Mouse (Mus musculus): ENCODE results near the gene Gm8298. TPM values are rescaled to one million over a fixed set of nuclear protein-coding genes. Genes with fewer than 3 reads are reported as not detected.
"Not testable (repeated sequence)": the region's sequence is repeated elsewhere in the genome, so short reads cannot be mapped to it uniquely, and the experiment has no call there.

The Gm8298 gene
- not detected in 2 replicates for polyA plus RNA-seq (2014; fragmentation: Nextera tagmentation; extraction: Ambion mirVana)

- H3K36me3 ChIP-seq (ENCODE audit: control insufficient read depth, insufficient read depth, low read length) = no peaks in the 10 kb centered on the region
- no peaks in the 10 kb centered on the region for H3K9me3 ChIP-seq (ENCODE audit: control insufficient read depth, low read length)
- H3K27me3 ChIP-seq (ENCODE audit: control insufficient read depth, insufficient read depth, low read length) = no peaks in the 10 kb centered on the region
- DNase-seq (ENCODE audit: low spot score) (no peak), ATAC-seq (ENCODE audit: low FRiP score) (no peak)
- no peak within 1 kb of the TSS for H3K9ac ChIP-seq (ENCODE audit: low read depth, low read length)
- H3K4me1 ChIP-seq (replicated peaks; ENCODE audit: control insufficient read depth, insufficient read depth, low read length) = no peaks in the 10 kb centered on the region
- no peak within 1 kb of the TSS for H3K27ac ChIP-seq (ENCODE audit: low read depth, low read length)
- H3K4me2 ChIP-seq (replicated peaks; ENCODE audit: low read depth, low read length) = no peak within 1 kb of the TSS
- no peak within 1 kb of the TSS for H3K4me3 ChIP-seq (ENCODE audit: low read depth, low read length)
- 92% methylated on average over 2 of the region's 2 CpGs for WGBS
Observed at GRCm38 (mm10) chr3:59860751-59861150, at the start of gene Gm8298. Gene Gm8298 (plus strand): TSS chr3:59861051.

GRCm38 (mm10) chr3:59813169-59813568 is 47.7 kb upstream of the Gm8298 start:
- Histone ChIP-seq H3K4me1 (replicated peaks; ENCODE audit: control insufficient read depth, insufficient read depth, low read length) (no peaks in the 10 kb centered on the region), H3K27me3 (ENCODE audit: control insufficient read depth, insufficient read depth, low read length) (no peaks in the 10 kb centered on the region), H3K36me3 (ENCODE audit: control insufficient read depth, insufficient read depth, low read length) (no peaks in the 10 kb centered on the region), H3K9me3 (ENCODE audit: control insufficient read depth, low read length) (no peaks in the 10 kb centered on the region), H3K4me3 (ENCODE audit: low read depth, low read length) (no peak overlapping the region), H3K27ac (ENCODE audit: low read depth, low read length) (no peak overlapping the region), H3K9ac (ENCODE audit: low read depth, low read length) (no peak overlapping the region), H3K4me2 (replicated peaks; ENCODE audit: low read depth, low read length) (no peak overlapping the region)
- DNase-seq (ENCODE audit: low spot score) = no peak
- ATAC-seq (ENCODE audit: low FRiP score) = no peak

DNA sequence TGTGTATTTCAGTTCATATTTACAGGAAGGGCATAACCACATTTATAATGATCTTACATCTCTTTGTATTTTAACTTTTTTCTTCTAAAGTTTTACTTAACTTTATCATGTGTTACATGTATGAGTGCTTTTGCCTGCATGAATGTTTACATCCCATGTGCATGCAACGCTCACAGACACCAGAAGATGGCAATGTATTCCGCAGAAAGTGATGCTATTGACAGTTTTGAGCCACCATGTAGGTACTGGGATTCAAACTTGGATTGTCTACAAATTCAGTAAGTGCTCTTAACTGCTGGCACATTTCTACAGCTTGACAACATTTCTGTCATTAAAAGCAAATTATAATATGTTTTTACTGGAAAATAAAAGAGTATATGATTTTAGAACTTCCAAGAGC is 9.9 kb downstream of the Gm8298 start:
- peak; percentile 66 for DNase-seq (ENCODE audit: low spot score)
- Histone ChIP-seq H3K4me3 (ENCODE audit: low read depth, low read length) (no peak overlapping the region), H3K4me1 (replicated peaks; ENCODE audit: control insufficient read depth, insufficient read depth, low read length) (no peaks in the 10 kb centered on the region), H3K27me3 (ENCODE audit: control insufficient read depth, insufficient read depth, low read length) (no peaks in the 10 kb centered on the region), H3K4me2 (replicated peaks; ENCODE audit: low read depth, low read length) (no peak overlapping the region), H3K27ac (ENCODE audit: low read depth, low read length) (no peak overlapping the region), H3K9ac (ENCODE audit: low read depth, low read length) (no peak overlapping the region), H3K36me3 (ENCODE audit: control insufficient read depth, insufficient read depth, low read length) (no peaks in the 10 kb centered on the region), H3K9me3 (ENCODE audit: control insufficient read depth, low read length) (no peaks in the 10 kb centered on the region)
- ATAC-seq (ENCODE audit: low FRiP score) = no peak; the same call in 1 of the 2 replicates
- WGBS = 27% methylated on average over 2 of the region's 2 CpGs

DNA sequence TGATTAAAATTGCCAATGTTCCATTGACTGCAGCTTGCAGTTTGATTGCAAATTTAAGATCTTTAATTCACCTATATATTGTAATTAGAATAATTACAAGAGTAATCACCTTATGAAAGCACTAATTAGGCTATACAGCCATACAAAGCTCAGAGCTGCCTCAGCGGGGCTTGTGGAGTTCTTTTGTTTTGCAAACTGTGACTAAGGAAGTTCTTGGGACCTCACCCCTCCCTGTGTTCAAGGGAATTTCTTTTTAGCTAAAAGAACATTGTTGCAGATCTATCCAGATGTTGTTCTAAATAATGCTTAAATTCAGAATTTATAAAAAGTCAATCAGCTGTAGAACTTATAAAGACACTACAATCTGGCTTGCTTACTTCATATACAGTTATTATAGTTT is 16.8 kb downstream of the Gm8298 start:
- H3K27me3 ChIP-seq (ENCODE audit: control insufficient read depth, insufficient read depth, low read length); H3K4me1 ChIP-seq (replicated peaks; ENCODE audit: control insufficient read depth, insufficient read depth, low read length); H3K9me3 ChIP-seq (ENCODE audit: control insufficient read depth, low read length); H3K4me3 ChIP-seq (ENCODE audit: low read depth, low read length); H3K27ac ChIP-seq (ENCODE audit: low read depth, low read length); H3K4me2 ChIP-seq (replicated peaks; ENCODE audit: low read depth, low read length); H3K36me3 ChIP-seq (ENCODE audit: control insufficient read depth, insufficient read depth, low read length); DNase-seq (ENCODE audit: low spot score); H3K9ac ChIP-seq (ENCODE audit: low read depth, low read length); ATAC-seq (ENCODE audit: low FRiP score): not testable (repeated sequence)
- 34% methylated on average over 1 of the region's 1 CpGs for WGBS

GRCm38 (mm10) chr3:59879801-59880554 is 19.1 kb downstream of the Gm8298 start:
- H3K4me3 ChIP-seq (ENCODE audit: low read depth, low read length); H3K9ac ChIP-seq (ENCODE audit: low read depth, low read length); DNase-seq (ENCODE audit: low spot score); H3K27ac ChIP-seq (ENCODE audit: low read depth, low read length); H3K27me3 ChIP-seq (ENCODE audit: control insufficient read depth, insufficient read depth, low read length); H3K4me2 ChIP-seq (replicated peaks; ENCODE audit: low read depth, low read length); H3K36me3 ChIP-seq (ENCODE audit: control insufficient read depth, insufficient read depth, low read length); H3K9me3 ChIP-seq (ENCODE audit: control insufficient read depth, low read length); ATAC-seq (ENCODE audit: low FRiP score); H3K4me1 ChIP-seq (replicated peaks; ENCODE audit: control insufficient read depth, insufficient read depth, low read length): not testable (repeated sequence)
- WGBS = 77% methylated on average over 7 of the region's 7 CpGs

DNA sequence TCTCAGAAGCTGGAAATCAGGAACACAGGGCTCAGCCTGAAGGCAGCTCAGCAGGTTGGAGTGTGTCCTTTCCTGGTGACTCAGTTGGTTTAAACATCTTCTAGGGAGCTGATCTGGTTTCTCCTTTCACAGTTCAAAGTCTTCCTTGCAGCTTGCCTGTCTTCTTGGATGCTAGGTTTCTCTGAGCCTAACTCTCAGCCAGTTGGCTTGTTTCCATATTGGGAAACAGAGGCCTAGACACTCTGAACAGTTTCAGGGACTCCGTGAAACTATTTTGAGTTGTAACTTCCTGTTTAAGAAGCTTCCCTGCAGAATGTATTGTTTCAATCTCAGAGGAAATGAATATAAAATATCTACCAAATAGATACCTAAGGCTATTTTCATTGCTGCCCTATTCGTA is 32.4 kb downstream of the Gm8298 start:
- Histone ChIP-seq H3K36me3 (ENCODE audit: control insufficient read depth, insufficient read depth, low read length) (no peaks in the 10 kb centered on the region), H3K4me2 (replicated peaks; ENCODE audit: low read depth, low read length) (no peak overlapping the region), H3K9ac (ENCODE audit: low read depth, low read length) (no peak overlapping the region), H3K4me1 (replicated peaks; ENCODE audit: control insufficient read depth, insufficient read depth, low read length) (no peaks in the 10 kb centered on the region), H3K4me3 (ENCODE audit: low read depth, low read length) (no peak overlapping the region), H3K27me3 (ENCODE audit: control insufficient read depth, insufficient read depth, low read length) (no peaks in the 10 kb centered on the region), H3K9me3 (ENCODE audit: control insufficient read depth, low read length) (no peaks in the 10 kb centered on the region), H3K27ac (ENCODE audit: low read depth, low read length) (no peak overlapping the region)
- no peak for ATAC-seq (ENCODE audit: low FRiP score)
- WGBS = 87% methylated on average over 2 of the region's 2 CpGs
- DNase-seq (ENCODE audit: low spot score) = no peak

GRCm38 (mm10) chr3:59924914-59925313 is 64.1 kb downstream of the Gm8298 start, which contains the start of gene C130079G13Rik:
Gene C130079G13Rik (plus strand): TSS chr3:59925214.
- Histone ChIP-seq H3K27ac (ENCODE audit: low read depth, low read length) (no peak within 1 kb of the TSS), H3K4me3 (ENCODE audit: low read depth, low read length) (no peak within 1 kb of the TSS), H3K4me1 (replicated peaks; ENCODE audit: control insufficient read depth, insufficient read depth, low read length) (no peaks in the 10 kb centered on the region), H3K27me3 (ENCODE audit: control insufficient read depth, insufficient read depth, low read length) (no peaks in the 10 kb centered on the region), H3K9ac (ENCODE audit: low read depth, low read length) (no peak within 1 kb of the TSS), H3K4me2 (replicated peaks; ENCODE audit: low read depth, low read length) (no peak within 1 kb of the TSS), H3K9me3 (ENCODE audit: control insufficient read depth, low read length) (no peaks in the 10 kb centered on the region), H3K36me3 (ENCODE audit: control insufficient read depth, insufficient read depth, low read length) (no peaks in the 10 kb centered on the region)
- DNase-seq (ENCODE audit: low spot score) (no peak), ATAC-seq (ENCODE audit: low FRiP score) (no peak)
- 91% methylated on average over 2 of the region's 2 CpGs for WGBS

Other genes starting within 250 kb of the Gm8298 start
- gene Gm5538, start 131.3 kb upstream of the Gm8298 start, polyA plus RNA-seq (2014; fragmentation: Nextera tagmentation; extraction: Ambion mirVana) = not detected in 2 replicates
- gene C130079G13Rik, start 64.2 kb downstream of the Gm8298 start, polyA plus RNA-seq (2014; fragmentation: Nextera tagmentation; extraction: Ambion mirVana) = not detected in 2 replicates
- not detected in 2 replicates for gene Aadacl2, start 145.7 kb downstream of the Gm8298 start, polyA plus RNA-seq (2014; fragmentation: Nextera tagmentation; extraction: Ambion mirVana)
- not detected in 2 replicates for gene Aadac, start 164.7 kb downstream of the Gm8298 start, polyA plus RNA-seq (2014; fragmentation: Nextera tagmentation; extraction: Ambion mirVana)
- 0.18 and 0.36 TPM in 2 replicates for gene Sucnr1, start 220.8 kb downstream of the Gm8298 start, polyA plus RNA-seq (2014; fragmentation: Nextera tagmentation; extraction: Ambion mirVana)

Measured in hindbrain, embryonic 11.5 days (tissue).